Mouse (Mus musculus) ES-E14 (cell line): ENCODE results near the gene Ophn1. TPM values are rescaled to one million over a fixed set of nuclear protein-coding genes. Genes with fewer than 3 reads are reported as not detected.
A peak's percentile ranks its signal among the peaks of the same experiment; 100 is the strongest.

Experiments used
- DNase-seq: peaks from one replicate; pipeline ENCODE4 v3.0.0-alpha.2; 2013; ENCODE audit warnings: low read depth, low spot score
- H3K27ac ChIP-seq: 2 replicates; pipeline ENCODE4 v1.5.1; 2012; ENCODE audit warnings: low read depth, mild to moderate bottlenecking, low read length, moderate library complexity, mixed read lengths; ENCODE audit not compliant: poor library complexity, insufficient read depth, severe bottlenecking
- H3K36me3 ChIP-seq: 2 replicates; pipeline ENCODE4 v1.6.1; 2012; ENCODE audit warnings: mild to moderate bottlenecking, low read length, moderate library complexity, mixed read lengths; ENCODE audit not compliant: control insufficient read depth, poor library complexity, insufficient read depth, severe bottlenecking
- H3K4me1 ChIP-seq, 2 experiments: fragments of 150-350 bp in 1 of 2; sonication (generic) in 1 of 2; 2 replicates each; pipeline ENCODE4 v1.6.1; 2012; ENCODE audit warnings: low read length in 2 of 2, mild to moderate bottlenecking in 1 of 2, mixed read lengths in 1 of 2; ENCODE audit not compliant: control insufficient read depth in 2 of 2, insufficient read depth in 2 of 2, poor library complexity in 1 of 2
- H3K4me3 ChIP-seq, 2 experiments: fragments of 150-350 bp in 1 of 2; sonication (generic) in 1 of 2; 2 replicates each; pipeline ENCODE4 v1.5.1; 2012; ENCODE audit warnings: low read length in 2 of 2, low read depth in 1 of 2, mild to moderate bottlenecking in 1 of 2, mixed read lengths in 1 of 2; ENCODE audit not compliant: insufficient read depth in 1 of 2, poor library complexity in 1 of 2, severe bottlenecking in 1 of 2
- H3K9ac ChIP-seq: 2 replicates; pipeline ENCODE4 v1.6.1; 2012; ENCODE audit warnings: low read depth, mild to moderate bottlenecking, low read length, mixed read lengths; ENCODE audit not compliant: poor library complexity, insufficient read depth, severe bottlenecking
- H3K9me3 ChIP-seq: fragments of 150-350 bp; sonication (generic); 2 replicates; pipeline ENCODE4 v1.6.1; 2012; ENCODE audit warnings: low read depth, mild to moderate bottlenecking, low read length; ENCODE audit not compliant: control insufficient read depth, insufficient read depth
- CHD2 ChIP-seq: IDR thresholded peaks from 2 replicates; pipeline ENCODE4 v1.6.1; 2014; ENCODE audit warnings: mild to moderate bottlenecking, low read depth, low read length, inconsistent platforms
- HCFC1 ChIP-seq: IDR thresholded peaks from 2 replicates; pipeline ENCODE4 v1.6.1; 2012; ENCODE audit warnings: low read length, inconsistent platforms, borderline replicate concordance; ENCODE audit not compliant: insufficient read depth
- MAFK ChIP-seq: IDR thresholded peaks from 2 replicates; pipeline ENCODE4 v1.6.1; 2014; ENCODE audit warnings: mild to moderate bottlenecking, low read depth, low read length, inconsistent platforms; ENCODE audit not compliant: insufficient read depth
- ZC3H11A ChIP-seq: IDR thresholded peaks from 2 replicates; pipeline ENCODE4 v1.6.1; 2012; ENCODE audit warnings: low read depth, mild to moderate bottlenecking, inconsistent platforms, low read length, borderline replicate concordance
- ZNF384 ChIP-seq: IDR thresholded peaks from 2 replicates; pipeline ENCODE4 v1.6.1; 2012; ENCODE audit warnings: low read depth, low read length, inconsistent platforms
- in situ Hi-C, 2 experiments: fragments of 600-800 bp; cut with MboI; formaldehyde crosslinking; loops; one replicate each; pipeline ENCODE4 v1.15.1; 2025; ENCODE audit warnings: low sequenced_read_pairs in 2 of 2, inconsistent platforms in 1 of 2; ENCODE audit not compliant: unreplicated experiment in 2 of 2
- total RNA-seq: library from RNA; depleted of rRNA; stranded (reverse); fragments of 300-350 nt; gene quantifications from 2 replicates; pipeline ENCODE4 v1.2.3, GENCODE M21; 2012

Ophn1 gene
- total RNA-seq, 1 experiment, result 2.9 TPM

DNA sequence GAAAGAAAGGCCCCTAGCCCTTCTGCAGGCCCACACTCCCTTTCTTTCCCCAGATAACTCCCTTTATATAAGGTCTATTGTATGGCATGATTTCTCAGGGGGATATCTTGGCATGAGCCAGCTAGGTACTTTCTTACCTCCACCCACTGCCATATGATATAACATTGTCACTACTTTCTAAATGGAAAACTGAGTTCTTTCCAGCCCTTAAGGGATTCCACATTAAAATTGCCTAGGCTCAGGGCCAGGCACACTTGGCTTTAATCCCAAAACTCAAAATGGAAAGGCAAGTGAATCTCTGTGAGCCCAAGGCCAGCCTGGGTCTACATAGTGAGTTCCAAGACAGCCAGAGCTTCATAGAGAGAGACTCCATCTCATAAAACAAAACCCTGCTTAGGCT is 183.1 kb downstream of the Ophn1 start:
- H3K27ac ChIP-seq, result no peak overlapping the region
- H3K4me1 ChIP-seq, result no peaks in the 10 kb centered on the region
- in situ Hi-C loops, result loop anchor here in 1 of 2 experiments (25.0 kb wide), 2 partner anchors 230 to 405 kb away; partner anchors contain the start of gene Yipf6
- H3K9me3 ChIP-seq, result no peaks in the 10 kb centered on the region
- no peaks in the 10 kb centered on the region for H3K36me3 ChIP-seq
- H3K9ac ChIP-seq, result no peak overlapping the region
- no peak for TF ChIP-seq ZNF384
- no peak for TF ChIP-seq MAFK
- TF ChIP-seq HCFC1, result no peak
- no peak for TF ChIP-seq ZC3H11A
- no peak overlapping the region for H3K4me3 ChIP-seq
- DNase-seq, result no peak

DNA sequence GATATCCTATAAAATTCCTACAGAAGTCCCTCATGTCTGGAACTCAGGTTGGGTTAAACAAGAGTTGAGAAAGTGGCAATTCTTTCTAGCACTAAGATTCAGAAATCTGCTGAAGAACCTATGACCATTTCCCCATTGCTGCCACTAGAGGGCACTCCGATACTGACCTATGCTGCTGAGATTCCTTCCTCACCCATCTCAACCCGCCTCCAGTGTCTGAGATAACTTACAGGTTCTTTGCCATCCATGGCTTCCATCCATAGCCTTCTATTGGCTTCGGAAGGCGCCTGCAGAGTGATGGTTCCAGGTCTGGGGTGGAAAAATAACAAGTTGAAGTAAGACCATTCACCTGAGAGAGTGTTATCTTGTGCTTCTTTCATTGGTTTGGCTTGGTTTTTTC is 189.2 kb downstream of the Ophn1 start:
- H3K27ac ChIP-seq, result no peak overlapping the region
- H3K36me3 ChIP-seq, result no peaks in the 10 kb centered on the region
- H3K9ac ChIP-seq, result no peak overlapping the region
- TF ChIP-seq ZC3H11A, result peak; percentile 74; the same call in 1 of the 2 replicates
- TF ChIP-seq CHD2, result no peak
- no peaks in the 10 kb centered on the region for H3K4me1 ChIP-seq
- peak; percentile 33 for DNase-seq
- in situ Hi-C loops, result loop anchor here in 1 of 2 experiments (25.0 kb wide), 2 partner anchors 236 to 411 kb away; partner anchors contain the start of gene Yipf6
- H3K4me3 ChIP-seq, result no peak overlapping the region
- no peaks in the 10 kb centered on the region for H3K9me3 ChIP-seq

GRCm38 (mm10) chrX:98682603-98683002 is 208.2 kb downstream of the Ophn1 start:
- TF ChIP-seq ZNF384 (no peak), HCFC1 (no peak), MAFK (no peak)
- Histone ChIP-seq H3K27ac (no peak overlapping the region), H3K9me3 (no peaks in the 10 kb centered on the region), H3K4me1 (no peaks in the 10 kb centered on the region), H3K9ac (no peak overlapping the region), H3K36me3 (no peaks in the 10 kb centered on the region), H3K4me3 (no peak overlapping the region)
- DNase-seq, result no peak
- in situ Hi-C loops, result no loop called here

DNA sequence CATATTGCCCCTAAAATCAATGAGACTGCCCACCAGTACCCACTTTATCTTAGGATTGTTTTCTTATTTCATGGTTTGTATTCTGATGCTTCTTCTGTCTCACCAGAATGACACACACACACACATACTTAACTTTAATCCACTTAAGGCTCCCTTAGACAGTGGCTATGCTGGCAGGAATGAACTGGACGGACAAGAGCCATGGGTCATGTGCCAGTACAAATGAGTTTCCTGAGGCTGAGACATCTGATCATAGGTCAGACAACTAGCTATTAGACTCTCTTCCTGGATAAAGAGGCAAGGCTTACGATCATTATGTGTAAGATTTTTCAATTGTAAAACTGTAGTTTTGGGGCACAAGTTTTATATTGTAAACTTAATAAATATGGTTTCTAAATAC is 209.5 kb downstream of the Ophn1 start:
- DNase-seq, result no peak
- H3K9me3 ChIP-seq, result no peaks in the 10 kb centered on the region
- H3K36me3 ChIP-seq, result no peaks in the 10 kb centered on the region
- no peak overlapping the region for H3K4me3 ChIP-seq
- H3K9ac ChIP-seq, result no peak overlapping the region
- TF ChIP-seq MAFK (no peak), HCFC1 (no peak), ZC3H11A (no peak), CHD2 (no peak), ZNF384 (no peak)
- H3K27ac ChIP-seq, result no peak overlapping the region
- H3K4me1 ChIP-seq, result no peaks in the 10 kb centered on the region
- in situ Hi-C loops, result no loop called here

GRCm38 (mm10) chrX:98670988-98671387 is 219.8 kb downstream of the Ophn1 start:
- Histone ChIP-seq H3K36me3 (no peaks in the 10 kb centered on the region), H3K9ac (no peak overlapping the region), H3K4me1 (no peaks in the 10 kb centered on the region), H3K9me3 (no peaks in the 10 kb centered on the region), H3K27ac (no peak overlapping the region), H3K4me3 (no peak overlapping the region)
- in situ Hi-C loops, result no loop called here
- DNase-seq, result no peak
- TF ChIP-seq HCFC1 (no peak), MAFK (no peak), CHD2 (no peak), ZC3H11A (no peak), ZNF384 (no peak)
